Mouse (Mus musculus) T-cell, adult 66 days (primary cell): ENCODE data around the gene Olfr420. TPM values are rescaled to one million over a fixed set of nuclear protein-coding genes. Genes with fewer than 3 reads are reported as not detected.

Experiments
- total RNA-seq, 2 experiments: library from RNA; stranded (reverse); gene quantifications; 3 replicates in 1 of 2; 4 replicates in 1 of 2; pipeline ENCODE4 v1.2.4; 2023

Gene Olfr420
- total RNA-seq, result not detected

GRCm38 (mm10) chr1:174155333-174155732 lies at the start of gene Olfr420:
TSS of gene Olfr420 (plus strand) at chr1:174155633.

GRCm38 (mm10) chr1:174121062-174121461 lies 34.4 kb upstream of the Olfr420 start, which contains the start of gene Olfr231:
TSS of gene Olfr231 (minus strand) at chr1:174121162.

GRCm38 (mm10) chr1:174131217-174131616 lies 24.2 kb upstream of the Olfr420 start, which contains the start of gene Olfr424:
TSS of gene Olfr424 (plus strand) at chr1:174131517.

GRCm38 (mm10) chr1:174172605-174173004 lies 17.2 kb downstream of the Olfr420 start, which contains the start of gene Spta1:
TSS of gene Spta1 (plus strand) at chr1:174172776.

Other genes starting within 250 kb of the Olfr420 start
- under 1 TPM in 1 of 2 experiments, not detected in 1; 0.47 TPM for gene Ifi211, start 242.6 kb upstream of the Olfr420 start, total RNA-seq
- 100 to 1,000 TPM; 244 to 315 TPM for gene Mndal, start 213.1 kb upstream of the Olfr420 start, total RNA-seq
- gene Ifi203, start 213.0 kb upstream of the Olfr420 start, total RNA-seq, result 100 to 1,000 TPM; 185 to 212 TPM
- gene Ifi202b, start 172.9 kb upstream of the Olfr420 start, total RNA-seq, result not detected
- gene Ifi205, start 123.8 kb upstream of the Olfr420 start, total RNA-seq, result 1 to 10 TPM; 3.6 to 5.8 TPM
- gene Olfr433, start 114.9 kb upstream of the Olfr420 start, total RNA-seq, result not detected
- gene Olfr432, start 106.4 kb upstream of the Olfr420 start, total RNA-seq, result not detected
- not detected for gene Olfr430, start 89.0 kb upstream of the Olfr420 start, total RNA-seq
- not detected for gene Olfr429, start 71.3 kb upstream of the Olfr420 start, total RNA-seq
- not detected for gene Olfr427, start 58.7 kb upstream of the Olfr420 start, total RNA-seq
- not detected for gene Olfr231, start 34.5 kb upstream of the Olfr420 start, total RNA-seq
- gene Olfr424, start 24.1 kb upstream of the Olfr420 start, total RNA-seq, result not detected
- gene Spta1, start 17.1 kb downstream of the Olfr420 start, total RNA-seq, result under 1 TPM in 1 of 2 experiments, not detected in 1; 0.12 TPM
- gene Olfr419, start 96.4 kb downstream of the Olfr420 start, total RNA-seq, result not detected
- gene Mptx1, start 174.9 kb downstream of the Olfr420 start, total RNA-seq, result not detected
- gene Olfr417, start 209.5 kb downstream of the Olfr420 start, total RNA-seq, result under 1 TPM in 1 of 2 experiments, not detected in 1; 0.61 TPM
- gene Olfr248, start 235.4 kb downstream of the Olfr420 start, total RNA-seq, result not detected